Mouse (Mus musculus) ovary, postnatal 10 days (tissue): ENCODE measurements around the gene Ascl5.

ENCODE experiments used
- DNase-seq: peaks from one replicate; pipeline ENCODE4 v3.0.0; 2022; ENCODE audit warnings: low spot score

The Ascl5 gene

DNA sequence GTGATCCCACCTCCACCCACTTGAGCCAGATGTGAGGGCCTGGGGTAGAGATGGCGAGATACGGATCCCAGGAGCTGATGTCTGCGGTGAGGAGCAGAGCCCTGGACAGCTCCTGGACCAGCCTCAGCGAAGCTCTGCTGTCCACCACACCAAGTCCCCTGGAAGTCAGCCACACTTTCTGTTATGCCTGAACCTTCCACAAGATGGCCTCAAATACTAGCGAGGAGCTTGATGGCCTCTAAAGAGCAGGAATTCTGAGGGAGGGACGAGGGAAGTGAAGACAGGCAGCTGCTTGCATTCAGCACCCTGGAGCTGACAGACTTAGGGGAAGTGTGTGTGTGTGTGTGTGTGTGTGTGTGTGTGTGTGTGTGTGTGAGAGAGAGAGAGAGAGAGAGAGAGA is 861 bp downstream of the Ascl5 start:
- peak; percentile 8 for DNase-seq

DNA sequence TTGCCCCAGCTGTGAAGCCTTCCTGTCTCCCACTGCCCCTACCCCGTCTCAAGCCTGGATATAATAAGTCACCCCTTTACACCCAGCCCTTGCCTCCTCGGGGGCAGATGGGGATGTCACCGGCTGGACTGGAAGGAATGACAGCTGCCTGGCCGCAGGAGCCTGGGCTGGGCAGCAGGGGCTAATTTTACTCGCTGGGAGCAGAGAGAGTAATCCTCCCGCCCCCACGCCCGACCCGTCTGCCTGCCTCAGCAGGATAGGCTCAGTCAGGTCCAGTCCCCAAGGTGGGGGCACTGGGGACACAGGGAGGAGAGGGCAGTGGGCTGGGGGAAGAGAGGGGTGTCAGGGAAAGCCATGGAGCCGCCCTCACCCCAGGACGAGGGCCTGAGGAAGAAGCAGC is 1.9 kb downstream of the Ascl5 start, which contains the start of gene Cacna1s:
Cacna1s (plus strand) TSS at position 204 of the 400 bp plus-strand sequence.
- DNase-seq = no peak

DNA sequence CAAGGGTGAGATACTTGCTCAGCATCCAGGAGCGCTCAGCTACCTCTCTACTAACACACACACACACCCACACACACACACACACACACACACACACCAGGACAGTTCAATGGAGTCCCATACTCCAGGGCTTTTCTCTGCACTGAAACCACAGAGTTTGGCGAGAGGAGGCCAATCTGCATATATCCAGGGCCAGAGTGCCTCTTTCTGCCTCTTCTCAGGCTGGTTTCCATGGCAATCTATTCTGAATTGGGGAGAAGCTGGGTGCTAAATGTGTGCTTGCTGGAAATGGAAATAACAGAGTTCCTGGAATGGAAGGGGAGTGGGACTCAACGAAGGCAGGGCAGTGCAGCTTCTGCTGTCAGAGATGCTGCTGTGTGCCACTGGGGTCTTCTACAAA is 5.2 kb downstream of the Ascl5 start:
- DNase-seq = no peak

DNA sequence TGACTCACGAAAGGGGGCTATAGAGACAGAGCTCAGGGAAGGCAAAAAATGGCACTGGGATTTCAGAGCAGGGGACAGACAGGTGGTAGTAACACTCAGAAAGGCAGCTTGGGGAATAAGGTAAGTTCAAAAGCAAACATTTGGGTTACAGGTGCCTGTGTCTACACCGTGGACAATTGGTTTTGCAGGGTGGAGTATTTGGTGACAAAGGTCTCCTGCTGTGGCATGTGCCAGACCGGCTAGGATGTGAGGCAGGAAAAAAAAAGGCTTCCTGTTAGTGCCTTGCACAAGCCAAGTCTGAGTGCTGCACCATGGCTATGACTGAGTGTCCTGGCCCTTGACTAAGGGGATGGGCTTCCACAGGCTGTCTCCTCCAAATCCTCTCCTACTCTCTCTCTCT is 8.0 kb downstream of the Ascl5 start:
- DNase-seq = no peak

DNA sequence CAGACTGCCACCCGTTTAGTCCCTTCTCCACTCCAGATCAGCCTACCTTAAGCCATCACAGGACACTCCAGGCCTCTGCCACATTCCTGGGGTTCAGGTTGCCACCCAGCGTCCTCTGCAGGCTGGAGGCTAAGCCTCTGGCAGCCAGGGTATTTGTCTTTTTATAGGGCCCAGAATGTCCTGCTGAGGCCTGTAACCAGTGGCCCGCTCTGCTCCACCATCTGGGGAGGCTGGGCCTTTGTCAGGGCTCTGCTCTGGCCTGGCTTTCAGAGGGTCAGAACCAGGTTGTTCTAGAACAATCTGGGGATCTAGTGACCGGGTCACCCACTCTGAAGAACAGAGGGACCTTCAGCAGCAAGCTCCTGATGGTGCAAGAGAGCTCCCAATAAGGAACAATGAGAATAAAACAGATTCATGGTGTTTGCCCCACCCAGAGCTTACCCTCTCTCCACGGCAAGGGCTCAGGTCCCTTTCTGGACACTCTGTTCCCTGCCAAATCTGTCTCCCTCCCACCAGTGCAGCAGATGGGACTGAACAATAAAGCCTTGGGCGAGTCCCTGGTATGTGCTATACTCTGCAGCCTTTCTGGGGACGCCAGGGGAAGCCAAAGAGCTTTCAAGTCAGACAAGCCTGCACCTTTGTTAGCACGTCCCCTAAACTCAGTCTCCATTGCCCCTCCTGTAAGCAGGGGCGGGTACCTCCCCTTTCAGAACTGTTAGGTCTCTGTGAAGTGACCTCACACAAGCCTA is 10.6 kb downstream of the Ascl5 start:
- peak; percentile 27 for DNase-seq

DNA sequence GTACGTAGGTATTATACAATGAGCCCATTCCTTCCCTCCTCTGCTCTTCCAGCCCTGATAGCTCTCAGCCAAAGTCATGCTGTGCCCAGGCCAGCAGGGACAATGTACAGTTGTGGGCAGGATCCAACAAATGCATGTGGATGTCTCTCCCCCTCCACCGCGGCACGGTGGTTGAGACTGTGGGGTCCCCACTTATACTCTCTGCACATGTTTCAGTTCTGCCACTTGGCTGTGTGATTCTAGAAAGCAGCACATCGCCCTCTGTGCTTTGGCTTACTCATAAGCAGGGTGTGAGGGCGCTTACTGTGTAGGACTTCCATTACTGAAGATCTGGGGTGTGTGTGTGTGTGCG is 11.2 kb downstream of the Ascl5 start:
- DNase-seq = no peak

DNA sequence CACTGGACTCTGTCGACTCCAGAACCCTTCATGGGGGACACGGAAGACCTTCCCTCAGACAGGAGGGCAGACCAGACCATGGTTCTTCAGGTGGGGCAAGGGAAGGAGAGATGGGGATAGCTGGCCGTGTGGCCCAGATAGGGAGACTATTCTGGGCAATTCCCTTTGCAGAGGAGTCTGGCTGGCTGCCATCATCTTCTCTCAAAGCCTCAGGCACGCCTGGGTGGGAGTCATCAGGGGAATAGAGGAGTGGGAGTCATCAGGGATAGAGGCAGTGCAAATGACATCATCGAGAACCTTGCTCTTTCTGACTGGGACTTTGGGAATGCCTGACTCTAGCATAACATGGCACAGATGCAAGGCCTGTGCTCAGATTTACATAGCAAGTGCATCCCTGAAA is 13.4 kb downstream of the Ascl5 start:
- no peak for DNase-seq

DNA sequence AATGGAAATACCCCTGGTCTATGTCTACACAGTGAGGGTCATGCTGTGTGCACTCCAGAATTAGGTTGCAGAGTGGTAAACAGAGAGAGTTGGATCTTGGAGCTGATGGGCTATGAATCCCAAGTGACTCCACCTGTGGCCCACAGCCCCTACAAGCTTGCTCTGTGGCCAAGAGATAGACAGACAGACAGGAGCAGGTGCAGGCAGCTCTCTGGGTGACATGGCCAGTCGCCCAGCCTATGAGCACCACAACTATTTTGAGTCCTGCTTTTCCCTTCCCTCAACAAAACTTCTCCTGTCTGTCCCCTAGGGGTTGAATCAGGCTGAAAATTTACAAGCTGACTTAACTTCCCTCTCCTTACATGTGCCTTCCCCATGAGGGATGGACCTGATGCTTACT is 16.0 kb downstream of the Ascl5 start:
- DNase-seq = no peak

DNA sequence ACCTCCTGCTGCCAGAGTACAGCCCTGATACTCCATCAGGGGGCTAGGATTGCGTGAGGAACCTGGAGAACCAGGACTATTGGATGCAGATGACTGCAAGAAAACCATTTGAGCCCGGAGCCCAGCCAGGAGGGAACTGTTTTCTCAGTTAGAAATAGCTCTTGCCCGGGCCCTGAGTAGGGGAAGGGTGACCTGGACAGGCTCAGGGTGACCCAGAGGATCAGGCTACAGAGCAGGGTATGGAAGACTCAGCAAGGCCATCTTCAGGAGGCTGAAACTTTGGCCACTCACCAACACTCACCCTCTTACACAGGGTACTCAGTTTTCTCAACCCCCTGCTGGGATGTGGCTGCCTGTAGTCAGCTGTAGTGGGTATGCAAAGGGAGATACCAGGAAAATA is 17.0 kb downstream of the Ascl5 start:
- no peak for DNase-seq

DNA sequence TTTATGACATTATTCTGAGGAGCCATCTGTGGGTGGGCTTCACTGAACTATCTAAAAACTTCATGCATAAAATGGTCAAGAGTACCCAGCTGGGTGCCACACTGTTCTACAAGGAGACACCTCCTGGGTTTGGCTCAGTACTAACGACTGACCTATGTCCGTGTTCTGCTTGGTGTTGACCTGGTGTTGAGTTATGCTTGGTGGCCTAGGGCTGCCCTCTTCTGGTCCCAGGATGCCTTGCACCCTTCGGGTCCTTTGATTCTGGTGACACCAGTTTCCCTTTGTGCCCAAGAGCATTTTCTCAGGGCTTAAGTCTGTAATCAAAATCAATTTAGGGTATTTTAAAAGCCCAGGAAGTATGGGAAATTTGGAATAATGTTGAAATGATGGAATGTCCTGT is 25.5 kb downstream of the Ascl5 start:
- DNase-seq = no peak

DNA sequence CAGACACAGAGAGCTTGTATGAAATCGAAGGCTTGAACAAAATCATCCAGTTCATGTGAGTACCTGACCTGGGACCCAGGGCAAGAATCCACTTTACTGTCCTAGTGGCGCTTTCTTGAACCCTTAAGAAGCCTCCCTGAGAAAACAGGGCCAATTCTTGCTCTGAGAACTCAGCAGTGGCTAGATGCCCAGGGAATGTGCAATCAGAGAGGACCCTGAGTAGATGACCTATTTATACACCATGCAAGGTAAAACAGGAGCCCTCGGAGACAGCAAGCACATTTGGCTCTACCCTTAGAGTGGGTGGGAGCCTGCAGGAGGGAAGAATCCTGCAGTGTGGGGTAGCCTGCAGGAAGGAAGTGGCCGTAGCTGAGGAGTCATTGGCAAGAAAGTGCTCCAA is 27.1 kb downstream of the Ascl5 start:
- no peak for DNase-seq

DNA sequence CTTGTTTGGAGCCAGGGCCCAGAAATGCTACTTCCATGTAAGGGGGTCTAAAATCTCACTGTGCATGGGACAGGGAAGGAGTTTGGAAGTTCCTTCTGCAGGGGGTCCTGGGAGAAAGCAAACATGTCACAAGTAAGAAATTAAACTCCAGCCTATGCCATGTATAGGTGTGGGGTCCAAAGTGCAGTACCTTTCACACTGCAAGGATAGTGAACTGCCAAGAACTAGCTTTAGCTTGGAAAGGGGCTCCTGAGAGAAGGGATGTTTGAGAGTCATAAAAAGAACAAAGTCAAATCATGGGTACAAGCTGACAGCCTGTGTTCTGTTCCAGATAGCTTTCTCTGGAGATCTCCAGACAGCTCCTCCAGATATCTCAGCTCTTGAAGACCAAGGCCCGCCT is 30.6 kb downstream of the Ascl5 start:
- DNase-seq = no peak

DNA sequence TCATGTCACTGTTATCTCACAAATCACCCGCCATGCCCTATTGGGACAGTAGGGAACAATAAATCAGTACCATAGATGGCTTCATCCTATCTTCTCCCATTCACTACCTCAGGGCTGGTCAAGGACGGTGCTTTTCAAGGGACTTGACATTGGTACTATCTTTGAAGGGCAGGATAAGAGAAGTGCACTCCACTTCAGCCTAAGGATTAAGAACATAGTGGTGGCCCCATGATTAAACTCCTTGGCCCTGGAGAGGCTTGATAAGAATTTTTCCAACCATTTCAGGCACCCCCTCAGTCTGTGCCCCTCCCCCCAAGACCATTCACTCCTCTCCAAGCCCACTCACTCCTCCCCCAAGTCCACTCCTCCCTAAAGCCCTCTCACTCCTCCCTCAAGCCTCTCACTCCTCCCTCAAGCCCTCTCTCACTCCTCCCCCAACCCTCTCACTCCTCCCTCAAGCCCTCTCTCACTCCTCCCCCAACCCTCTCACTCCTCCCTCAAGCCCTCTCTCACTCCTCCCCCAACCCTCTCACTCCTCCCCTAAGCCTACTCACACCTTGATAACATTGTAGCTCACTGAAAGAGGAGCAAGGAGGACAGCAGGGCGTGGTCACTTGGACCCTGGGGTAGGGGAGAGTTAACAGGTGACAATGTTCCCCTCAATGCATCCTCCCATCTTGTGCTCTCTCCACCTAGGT is 35.5 kb downstream of the Ascl5 start:
- no peak for DNase-seq

DNA sequence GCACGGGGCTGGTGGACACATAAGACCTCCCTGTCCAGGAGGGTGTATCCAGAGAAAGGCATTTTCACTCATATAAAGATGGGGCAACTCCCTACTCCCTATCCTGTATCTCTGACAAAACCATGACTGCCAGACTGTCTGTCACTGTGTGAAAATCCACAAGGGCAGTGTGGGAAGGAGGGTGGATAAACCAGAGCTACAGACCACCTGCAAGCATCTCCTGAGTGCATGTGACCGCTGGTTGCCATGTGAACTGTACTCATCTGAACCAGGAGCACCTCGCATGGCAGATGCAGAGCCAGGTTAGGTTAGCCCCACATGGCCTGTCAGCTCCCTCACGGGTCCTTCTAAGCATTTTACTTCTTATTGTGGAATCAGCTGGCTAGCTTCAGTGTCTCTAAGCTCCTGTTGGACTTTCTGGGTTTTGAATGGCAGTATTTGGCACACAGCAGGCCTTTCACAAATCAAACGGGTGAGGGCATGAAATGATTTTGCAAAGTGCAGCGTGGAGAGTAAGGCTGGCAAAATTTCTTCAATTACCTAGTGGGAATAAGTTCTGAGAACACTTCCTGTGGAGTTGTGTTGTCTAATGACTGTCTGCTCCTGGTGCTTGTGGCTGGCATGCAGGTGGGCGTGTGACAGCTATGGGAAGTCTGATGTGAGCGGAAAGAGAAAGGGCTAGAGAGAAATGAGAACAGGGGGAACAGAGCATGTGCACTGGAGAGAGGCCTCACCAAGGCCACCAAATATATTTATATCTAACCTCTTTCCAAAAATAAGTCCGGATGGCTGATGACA is 39.0 kb downstream of the Ascl5 start:
- DNase-seq = no peak

DNA sequence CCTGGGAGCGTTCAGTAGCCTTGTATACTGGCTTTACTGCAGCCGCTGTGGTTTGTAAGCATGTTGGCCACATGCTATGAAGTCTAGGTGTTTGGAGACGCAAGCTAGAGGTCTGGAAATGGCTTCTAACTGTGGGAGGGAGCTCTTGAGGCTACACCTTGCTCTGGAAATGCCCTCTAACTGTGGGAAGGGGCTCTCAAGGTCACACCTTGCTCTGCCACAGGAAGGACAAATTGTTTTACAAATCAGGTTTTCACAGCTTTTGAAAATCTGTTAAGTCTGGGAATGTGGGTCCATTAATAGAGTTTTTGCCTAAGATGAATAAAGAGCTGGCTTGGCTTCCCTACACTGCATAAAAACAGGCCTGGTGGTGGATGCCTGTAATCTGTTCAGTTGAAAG is 43.1 kb downstream of the Ascl5 start:
- DNase-seq = no peak

DNA sequence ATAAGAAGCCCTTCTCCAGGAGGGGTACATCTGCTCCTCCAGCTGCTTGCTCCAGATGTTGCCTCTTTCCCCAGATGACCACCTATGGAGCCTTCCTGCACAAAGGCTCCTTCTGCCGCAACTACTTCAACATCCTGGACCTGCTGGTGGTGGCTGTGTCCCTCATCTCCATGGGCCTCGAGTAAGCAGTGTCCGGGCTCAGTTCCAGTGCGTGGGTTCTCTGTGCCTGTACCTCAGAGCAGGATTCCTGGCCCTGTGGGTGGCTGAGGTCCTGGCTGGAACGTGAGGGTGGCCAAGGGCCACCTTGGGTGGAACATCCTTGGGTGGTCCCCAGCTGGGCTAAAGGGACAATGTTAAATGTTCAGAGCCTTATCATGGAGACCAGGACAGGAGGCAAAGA is 44.2 kb downstream of the Ascl5 start:
- no peak for DNase-seq
